Mouse (Mus musculus) gastrocnemius, adult 2 months (tissue): ENCODE measurements at regions not wholly inside any gene's neighbourhood (a gene's known extent, or its start where the extent isn't known, plus 50 kb on each side); places are given as distances from the start of the nearest gene placed in this dataset.

Experiments used
- DNase-seq: peaks from one replicate; pipeline ENCODE4 v3.0.0; 2022
- H3K27ac ChIP-seq: fragments of 200-600 bp; 2 replicates; pipeline ENCODE4 v1.8.1; 2022; ENCODE audit warnings: mild to moderate bottlenecking
- H3K4me3 ChIP-seq: fragments of 200-600 bp; 2 replicates; pipeline ENCODE4 v1.8.1; 2022; ENCODE audit warnings: mild to moderate bottlenecking, moderate library complexity
- CTCF ChIP-seq: fragments of 200-600 bp; IDR thresholded peaks from 2 replicates; pipeline ENCODE4 v1.8.1; 2022; ENCODE audit warnings: antibody characterized with exemption, mild to moderate bottlenecking, moderate library complexity
- intact Hi-C: fragments of 180-260 bp; cut with DNase I; formaldehyde crosslinking; loops from one replicate; pipeline ENCODE4 v1.15.1; 2025

- Histone ChIP-seq H3K27ac (no peak overlapping the region), H3K4me3 (no peak overlapping the region)
- intact Hi-C loops, result no loop called here
- TF ChIP-seq CTCF, result no peak
- no peak for DNase-seq
Measured at GRCm38 (mm10) chr11:45789886-45790285, 62.0 kb upstream of the Clint1 start.

- no peak for DNase-seq
- TF ChIP-seq CTCF, result no peak
- no peak overlapping the region for H3K4me3 ChIP-seq
- no peak overlapping the region for H3K27ac ChIP-seq
- intact Hi-C loops, result no loop called here
Measured at GRCm38 (mm10) chr11:45790504-45790903, 61.3 kb upstream of the Clint1 start.

GRCm38 (mm10) chr11:45791696-45792095, 60.2 kb upstream of the Clint1 start:
- no peak for DNase-seq
- H3K4me3 ChIP-seq, result no peak overlapping the region
- TF ChIP-seq CTCF, result no peak
- intact Hi-C loops, result no loop called here
- no peak overlapping the region for H3K27ac ChIP-seq

- no peak for DNase-seq
- TF ChIP-seq CTCF, result peak; percentile 24; the same call in 1 of the 2 replicates
- no peak overlapping the region for H3K4me3 ChIP-seq
- H3K27ac ChIP-seq, result no peak overlapping the region
- intact Hi-C loops, result no loop called here
Measured at GRCm38 (mm10) chr11:45794361-45794981, 57.4 kb upstream of the Clint1 start.

- TF ChIP-seq CTCF, result no peak
- DNase-seq, result no peak
- H3K4me3 ChIP-seq, result no peak overlapping the region
- H3K27ac ChIP-seq, result no peak overlapping the region
- intact Hi-C loops, result loop anchor here (1.0 kb wide), 1 partner anchor 86 kb away; no protein-coding TSS in a partner anchor
Measured at GRCm38 (mm10) chr11:45795322-45795721, 56.5 kb upstream of the Clint1 start.

- H3K27ac ChIP-seq, result no peak overlapping the region
- intact Hi-C loops, result loop anchor here (1.0 kb wide), 1 partner anchor 86 kb away; no protein-coding TSS in a partner anchor
- H3K4me3 ChIP-seq, result no peak overlapping the region
- peak; percentile 79 for DNase-seq
- TF ChIP-seq CTCF, result peak; percentile 89
Measured at GRCm38 (mm10) chr11:45795731-45796130, 56.1 kb upstream of the Clint1 start.

- TF ChIP-seq CTCF, result no peak
Measured at GRCm38 (mm10) chr11:45799732-45800386, 52.0 kb upstream of the Clint1 start.

More at GRCm38 (mm10) chr11:45799732-45800386, 52.0 kb upstream of the Clint1 start:
- H3K27ac ChIP-seq, result no peak overlapping the region
- no peak for DNase-seq
- intact Hi-C loops, result no loop called here
- no peak overlapping the region for H3K4me3 ChIP-seq
